Mouse (Mus musculus): ENCODE measurements around the gene Gm20388. TPM values are rescaled to one million over a fixed set of nuclear protein-coding genes. Genes with fewer than 3 reads are reported as not detected.

The Gm20388 gene
- polyA plus RNA-seq, 1 experiment from 2014 or later = 3.6 TPM

GRCm38 (mm10) chr8:122651326-122651921 lies 2740.8 kb downstream of the Gm20388 start:
- WGBS = 79% methylated on average over 16 of the region's 16 CpGs
- H3K27ac ChIP-seq (replicated peaks) = peak overlapping the region; percentile 27; the same call in 1 of the 2 replicates
- no peak for DNase-seq (ENCODE audit: low spot score)
- no peak overlapping the region for H3K4me3 ChIP-seq
- H3K4me1 ChIP-seq = peaks cover 79% of the 10 kb centered on the region
- H3K9me3 ChIP-seq = no peaks in the 10 kb centered on the region
- peaks cover 59% of the 10 kb centered on the region for H3K27me3 ChIP-seq (replicated peaks; ENCODE audit: low read depth, poor library complexity, severe bottlenecking)
- no peaks in the 10 kb centered on the region; the same call in 1 of the 2 replicates for H3K36me3 ChIP-seq (replicated peaks)

GRCm38 (mm10) chr8:122652643-122653042 lies 2742.0 kb downstream of the Gm20388 start:
- H3K36me3 ChIP-seq (replicated peaks) = no peaks in the 10 kb centered on the region; the same call in 1 of the 2 replicates
- peaks cover 56% of the 10 kb centered on the region for H3K27me3 ChIP-seq (replicated peaks; ENCODE audit: low read depth, poor library complexity, severe bottlenecking)
- H3K27ac ChIP-seq (replicated peaks) = peak overlapping the region; percentile 1; the same call in 1 of the 2 replicates
- DNase-seq (ENCODE audit: low spot score) = no peak
- no peaks in the 10 kb centered on the region for H3K9me3 ChIP-seq
- 79% methylated on average over 6 of the region's 6 CpGs for WGBS
- H3K4me1 ChIP-seq = peaks cover 86% of the 10 kb centered on the region
- H3K4me3 ChIP-seq = no peak overlapping the region

GRCm38 (mm10) chr8:122654768-122655167 lies 2744.1 kb downstream of the Gm20388 start:
- H3K27ac ChIP-seq (replicated peaks) = peak overlapping the region; percentile 30
- 70% methylated on average over 7 of the region's 7 CpGs for WGBS
- no peaks in the 10 kb centered on the region for H3K9me3 ChIP-seq
- no peak overlapping the region for H3K4me3 ChIP-seq
- H3K4me1 ChIP-seq = peaks cover 86% of the 10 kb centered on the region
- no peak for DNase-seq (ENCODE audit: low spot score)
- no peaks in the 10 kb centered on the region for H3K36me3 ChIP-seq (replicated peaks)
- peaks cover 43% of the 10 kb centered on the region for H3K27me3 ChIP-seq (replicated peaks; ENCODE audit: low read depth, poor library complexity, severe bottlenecking)

GRCm38 (mm10) chr8:122656056-122656999 lies 2745.7 kb downstream of the Gm20388 start:
- H3K9me3 ChIP-seq = no peaks in the 10 kb centered on the region
- H3K4me3 ChIP-seq = no peak overlapping the region
- WGBS = 87% methylated on average over 13 of the region's 13 CpGs
- no peak overlapping the region; the same call in 1 of the 2 replicates for H3K27ac ChIP-seq (replicated peaks)
- H3K36me3 ChIP-seq (replicated peaks) = no peaks in the 10 kb centered on the region
- no peak for DNase-seq (ENCODE audit: low spot score)
- H3K4me1 ChIP-seq = peaks cover 84% of the 10 kb centered on the region
- H3K27me3 ChIP-seq (replicated peaks; ENCODE audit: low read depth, poor library complexity, severe bottlenecking) = peaks cover 28% of the 10 kb centered on the region

- DNase-seq (ENCODE audit: low spot score) = peak; percentile 87
- Histone ChIP-seq H3K4me3 (peak overlapping the region; percentile 37), H3K9me3 (no peaks in the 10 kb centered on the region), H3K27ac (replicated peaks) (peak overlapping the region; percentile 85), H3K27me3 (replicated peaks; ENCODE audit: low read depth, poor library complexity, severe bottlenecking) (peaks cover 27% of the 10 kb centered on the region), H3K36me3 (replicated peaks) (no peaks in the 10 kb centered on the region), H3K4me1 (peaks cover 81% of the 10 kb centered on the region)
- 33% methylated on average over 10 of the region's 10 CpGs for WGBS
Measured at GRCm38 (mm10) chr8:122658149-122658806, 2747.6 kb downstream of the Gm20388 start.

- H3K27ac ChIP-seq (replicated peaks) = peak overlapping the region; percentile 85
- H3K4me3 ChIP-seq = peak overlapping the region; percentile 37
- H3K4me1 ChIP-seq = peaks cover 81% of the 10 kb centered on the region
- H3K27me3 ChIP-seq (replicated peaks; ENCODE audit: low read depth, poor library complexity, severe bottlenecking) = peaks cover 31% of the 10 kb centered on the region
- DNase-seq (ENCODE audit: low spot score) = peak; percentile 64
- no peaks in the 10 kb centered on the region for H3K36me3 ChIP-seq (replicated peaks)
- H3K9me3 ChIP-seq = no peaks in the 10 kb centered on the region
- whole genome bisulfite sequencing = 39% methylated on average over 9 of the region's 9 CpGs
Measured at GRCm38 (mm10) chr8:122658807-122659160, 2748.1 kb downstream of the Gm20388 start.

GRCm38 (mm10) chr8:122660022-122660421 lies 2749.4 kb downstream of the Gm20388 start:
- Histone ChIP-seq H3K27me3 (replicated peaks; ENCODE audit: low read depth, poor library complexity, severe bottlenecking) (peaks cover 33% of the 10 kb centered on the region), H3K9me3 (no peaks in the 10 kb centered on the region), H3K4me3 (no peak overlapping the region; the same call in 1 of the 2 replicates), H3K36me3 (replicated peaks) (no peaks in the 10 kb centered on the region), H3K4me1 (peaks cover 82% of the 10 kb centered on the region), H3K27ac (replicated peaks) (peak overlapping the region; percentile 85)
- 70% methylated on average over 2 of the region's 2 CpGs for WGBS
- no peak for DNase-seq (ENCODE audit: low spot score)

GRCm38 (mm10) chr8:122661138-122661537 lies 2750.5 kb downstream of the Gm20388 start:
- DNase-seq (ENCODE audit: low spot score) = peak; percentile 93
- WGBS = 18% methylated on average over 7 of the region's 7 CpGs
- peaks cover 24% of the 10 kb centered on the region for H3K27me3 ChIP-seq (replicated peaks; ENCODE audit: low read depth, poor library complexity, severe bottlenecking)
- H3K9me3 ChIP-seq = no peaks in the 10 kb centered on the region
- H3K27ac ChIP-seq (replicated peaks) = peak overlapping the region; percentile 82
- peak overlapping the region; percentile 30 for H3K4me3 ChIP-seq
- H3K4me1 ChIP-seq = peaks cover 84% of the 10 kb centered on the region
- H3K36me3 ChIP-seq (replicated peaks) = no peaks in the 10 kb centered on the region

GRCm38 (mm10) chr8:122661894-122662293 lies 2751.3 kb downstream of the Gm20388 start:
- H3K4me3 ChIP-seq = no peak overlapping the region
- no peaks in the 10 kb centered on the region for H3K36me3 ChIP-seq (replicated peaks)
- DNase-seq (ENCODE audit: low spot score) = no peak
- H3K27me3 ChIP-seq (replicated peaks; ENCODE audit: low read depth, poor library complexity, severe bottlenecking) = peaks cover 31% of the 10 kb centered on the region
- H3K9me3 ChIP-seq = no peaks in the 10 kb centered on the region
- WGBS = 64% methylated on average over 2 of the region's 2 CpGs
- peaks cover 91% of the 10 kb centered on the region for H3K4me1 ChIP-seq
- peak overlapping the region; percentile 82; the same call in 1 of the 2 replicates for H3K27ac ChIP-seq (replicated peaks)

GRCm38 (mm10) chr8:122663106-122663505 lies 2752.5 kb downstream of the Gm20388 start:
- 84% methylated on average over 3 of the region's 3 CpGs for WGBS
- Histone ChIP-seq H3K9me3 (no peaks in the 10 kb centered on the region), H3K27ac (replicated peaks) (0 out of 2 replicates have a peak overlapping the region, but pooled peaks have one; percentile 20), H3K4me1 (peaks cover 86% of the 10 kb centered on the region), H3K4me3 (no peak overlapping the region), H3K36me3 (replicated peaks) (no peaks in the 10 kb centered on the region), H3K27me3 (replicated peaks; ENCODE audit: low read depth, poor library complexity, severe bottlenecking) (peaks cover 43% of the 10 kb centered on the region)
- DNase-seq (ENCODE audit: low spot score) = no peak

- H3K36me3 ChIP-seq (replicated peaks) = no peaks in the 10 kb centered on the region
- H3K4me3 ChIP-seq = no peak overlapping the region
- H3K27ac ChIP-seq (replicated peaks) = 0 out of 2 replicates have a peak overlapping the region, but pooled peaks have one; percentile 20
- no peak for DNase-seq (ENCODE audit: low spot score)
- H3K4me1 ChIP-seq = peaks cover 81% of the 10 kb centered on the region
- H3K9me3 ChIP-seq = no peaks in the 10 kb centered on the region
- 61% methylated on average over 5 of the region's 5 CpGs for WGBS
- H3K27me3 ChIP-seq (replicated peaks; ENCODE audit: low read depth, poor library complexity, severe bottlenecking) = peaks cover 49% of the 10 kb centered on the region
Measured at GRCm38 (mm10) chr8:122663670-122664069, 2753.0 kb downstream of the Gm20388 start.

GRCm38 (mm10) chr8:122665221-122665620 lies 2754.6 kb downstream of the Gm20388 start:
- no peaks in the 10 kb centered on the region for H3K9me3 ChIP-seq
- DNase-seq (ENCODE audit: low spot score) = peak; percentile 62
- WGBS = 27% methylated on average over 8 of the region's 8 CpGs
- H3K27me3 ChIP-seq (replicated peaks; ENCODE audit: low read depth, poor library complexity, severe bottlenecking) = peaks cover 64% of the 10 kb centered on the region
- H3K4me3 ChIP-seq = no peak overlapping the region
- H3K4me1 ChIP-seq = peaks cover 81% of the 10 kb centered on the region
- H3K36me3 ChIP-seq (replicated peaks) = no peaks in the 10 kb centered on the region
- H3K27ac ChIP-seq (replicated peaks) = peak overlapping the region; percentile 55

All from embryonic facial prominence, embryonic 10.5 days (tissue).